Mouse (Mus musculus) lung, embryonic 15.5 days (tissue): ENCODE measurements around the gene Sbno1. TPM values are rescaled to one million over a fixed set of nuclear protein-coding genes. Genes with fewer than 3 reads are reported as not detected.

Experiments
- microRNA-seq: library from miRNA; unstranded; fragments of <30 nt; microRNA quantifications from one replicate; pipeline ENCODE4, GENCODE M21; 2016
- polyA plus RNA-seq: library from polyadenylated mRNA; unstranded; fragments of >200 nt; fragmentation: Nextera tagmentation; extraction: Ambion mirVana; gene quantifications from 2 replicates; pipeline ENCODE4 v1.2.1, GENCODE M21; 2015

The Sbno1 gene
- polyA plus RNA-seq, 1 experiment from 2014 or later = 80.3 TPM

Small RNA genes within 50 kb of the gene (microRNA-seq; reads per million reads assigned to microRNA genes)
- not detected for gene Gm27486

Other genes with a start within 250 kb of the Sbno1 start
- 6.2 and 6.7 TPM in 2 replicates for gene Pitpnm2, start 176.2 kb downstream of the Sbno1 start, polyA plus RNA-seq
- gene Mphosph9, start 98.0 kb downstream of the Sbno1 start, polyA plus RNA-seq = 13.1 and 16.6 TPM in 2 replicates
- gene 2810006K23Rik, start 97.9 kb downstream of the Sbno1 start, polyA plus RNA-seq = 19.1 and 20.8 TPM in 2 replicates
- gene Cdk2ap1, start 62.9 kb downstream of the Sbno1 start, polyA plus RNA-seq = 118 and 192 TPM in 2 replicates
- gene Kmt5a, start 13.9 kb upstream of the Sbno1 start, polyA plus RNA-seq = 59.8 and 61.3 TPM in 2 replicates
- gene Rilpl2, start 52.4 kb upstream of the Sbno1 start, polyA plus RNA-seq = 31.4 and 31.7 TPM in 2 replicates
- 25.3 and 26.5 TPM in 2 replicates for gene Snrnp35, start 57.1 kb upstream of the Sbno1 start, polyA plus RNA-seq
- 20.7 and 20.8 TPM in 2 replicates for gene Rilpl1, start 105.4 kb upstream of the Sbno1 start, polyA plus RNA-seq
- gene Tmed2, start 114.7 kb upstream of the Sbno1 start, polyA plus RNA-seq = 636 TPM in 2 replicates
- 12.3 and 12.5 TPM in 2 replicates for gene Ddx55, start 126.9 kb upstream of the Sbno1 start, polyA plus RNA-seq
- gene Eif2b1, start 153.1 kb upstream of the Sbno1 start, polyA plus RNA-seq = 70.1 and 76.6 TPM in 2 replicates
- gene Gtf2h3, start 153.1 kb upstream of the Sbno1 start, polyA plus RNA-seq = 56.8 and 57.5 TPM in 2 replicates
- gene Atp6v0a2, start 202.6 kb upstream of the Sbno1 start, polyA plus RNA-seq = 38.6 and 45.1 TPM in 2 replicates